Mouse (Mus musculus) heart, adult 2 months (tissue): Measurements from ENCODE around the gene Hcls1.

ENCODE experiments used
- CTCF ChIP-seq: fragments of 200-600 bp; IDR thresholded peaks from 2 replicates; pipeline ENCODE4 v1.8.1; 2022; ENCODE audit warnings: antibody characterized with exemption, mild to moderate bottlenecking, moderate library complexity
- EP300 ChIP-seq: fragments of 200-500 bp; IDR thresholded peaks from 2 replicates; pipeline ENCODE4 v1.6.1; 2011; ENCODE audit warnings: low read depth, low read length, control low read depth; ENCODE audit not compliant: insufficient read depth
- POLR2A ChIP-seq: fragments of 200-500 bp; IDR thresholded peaks from 2 replicates; pipeline ENCODE4 v1.6.1; 2011; ENCODE audit warnings: mild to moderate bottlenecking, low read depth, low read length, control low read depth; ENCODE audit not compliant: insufficient read depth

DNA sequence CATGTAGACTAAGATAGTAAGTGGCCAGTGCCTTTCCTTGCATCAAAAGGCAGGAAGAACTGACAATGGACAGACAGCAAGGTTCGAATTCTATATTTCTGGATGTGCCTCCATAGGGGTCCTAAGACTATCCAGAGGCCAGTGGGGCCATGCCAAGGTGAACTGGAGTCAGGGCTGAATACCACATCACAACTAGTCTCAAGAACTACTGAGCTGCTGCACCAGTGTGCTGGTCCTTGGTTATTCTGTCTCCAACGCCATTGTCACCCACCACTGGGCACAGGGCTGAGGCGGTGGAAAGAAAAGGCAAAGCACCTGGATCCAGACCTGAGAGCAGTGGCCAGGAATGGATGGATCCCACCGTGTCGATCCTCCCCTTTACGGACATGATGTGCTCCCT is 2.2 kb upstream of the Hcls1 start:
- no peak for TF ChIP-seq CTCF
- TF ChIP-seq EP300: no peak
- no peak for TF ChIP-seq POLR2A
